Mouse (Mus musculus) layer of hippocampus, adult 18-20 months (tissue): Measurements from ENCODE around the gene Slc35a1. TPM values are rescaled to one million over a fixed set of nuclear protein-coding genes. Genes with fewer than 3 reads are reported as not detected.
A peak's percentile ranks its signal among the peaks of the same experiment; 100 is the strongest.

Experiments
- DNase-seq, 2 experiments: peaks; one replicate each; pipeline ENCODE4 v3.0.0; 2022; ENCODE audit warnings: low spot score in 2 of 2
- total RNA-seq, 2 experiments: library from RNA; stranded (reverse); gene quantifications; 2 replicates each; pipeline ENCODE4 v1.2.3; 2021

Gene Slc35a1
- total RNA-seq, 2 experiments from 2014 or later, result 18.3 to 19.2 TPM

GRCm38 (mm10) chr4:34656101-34656500, 31.1 kb downstream of the Slc35a1 start:
- DNase-seq, result no peak

GRCm38 (mm10) chr4:34653179-34653578, 34.1 kb downstream of the Slc35a1 start:
- no peak for DNase-seq

- DNase-seq, result no peak
These were observed 42.5 kb downstream of the Slc35a1 start for GRCm38 (mm10) chr4:34644779-34645178.

GRCm38 (mm10) chr4:34640731-34641130, 46.5 kb downstream of the Slc35a1 start:
- DNase-seq, result no peak

GRCm38 (mm10) chr4:34639745-34640364, 47.4 kb downstream of the Slc35a1 start:
- DNase-seq, result no peak

DNA sequence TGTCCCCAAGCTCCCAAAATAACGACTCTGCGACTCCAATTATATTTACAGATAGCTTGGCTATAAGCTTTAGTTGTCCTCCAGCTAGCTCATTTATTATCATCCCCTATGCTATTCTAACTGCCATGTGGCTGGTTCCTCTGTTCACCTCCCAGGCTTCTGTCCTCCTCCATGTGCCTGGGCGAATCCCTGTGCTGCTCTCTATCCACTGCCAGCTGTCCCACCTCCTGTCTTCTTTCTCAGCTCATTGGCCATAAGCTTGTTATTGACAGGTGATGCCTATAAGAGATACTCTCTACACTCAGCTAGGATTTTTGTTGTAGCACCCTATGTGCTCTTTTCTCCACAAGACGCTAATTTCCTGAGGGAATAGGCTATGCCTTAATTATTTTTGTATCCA, 49.4 kb downstream of the Slc35a1 start:
- DNase-seq, result peak in 1 of 2 experiments; percentile 61

DNA sequence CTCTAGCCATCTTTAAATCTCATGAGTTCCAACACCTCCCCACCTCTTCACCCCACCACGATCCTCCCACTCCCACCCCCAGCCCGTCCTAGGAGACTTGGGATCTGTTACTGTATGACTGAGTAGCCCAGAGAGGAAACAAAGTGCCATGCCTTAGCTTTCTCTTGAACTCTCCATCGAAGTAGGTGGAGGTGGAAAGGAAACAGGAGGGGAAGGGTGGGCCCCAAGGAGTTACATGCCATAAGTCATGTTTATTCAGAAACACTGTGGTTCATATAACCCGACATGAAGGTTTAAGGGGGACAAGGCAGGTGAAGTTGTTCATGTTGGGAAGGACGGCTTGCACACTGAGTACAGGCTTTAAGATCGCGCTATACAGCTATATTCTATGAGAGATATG, 49.9 kb downstream of the Slc35a1 start:
- DNase-seq, result no peak

GRCm38 (mm10) chr4:34636036-34636435, 51.2 kb downstream of the Slc35a1 start:
- DNase-seq, result no peak

DNA sequence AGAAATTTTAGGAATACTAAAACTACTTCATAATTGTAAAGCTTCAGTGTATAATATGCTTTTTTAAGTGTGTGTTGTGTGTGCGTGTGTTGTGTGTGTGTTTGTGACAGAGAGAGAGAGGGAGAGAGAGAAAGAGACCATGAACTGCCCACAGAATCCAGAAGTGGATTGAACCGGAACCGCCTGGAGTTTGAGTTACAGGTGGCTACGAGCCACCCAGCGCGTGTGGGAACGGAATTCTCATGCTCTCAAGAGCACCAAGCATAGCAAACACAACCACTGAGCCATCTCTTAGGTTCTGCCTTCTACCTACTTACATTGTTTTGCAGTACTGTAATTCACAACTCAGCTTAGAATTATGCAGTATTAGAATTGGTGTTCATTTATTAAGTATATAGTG, 53.1 kb downstream of the Slc35a1 start:
- DNase-seq, result no peak

DNA sequence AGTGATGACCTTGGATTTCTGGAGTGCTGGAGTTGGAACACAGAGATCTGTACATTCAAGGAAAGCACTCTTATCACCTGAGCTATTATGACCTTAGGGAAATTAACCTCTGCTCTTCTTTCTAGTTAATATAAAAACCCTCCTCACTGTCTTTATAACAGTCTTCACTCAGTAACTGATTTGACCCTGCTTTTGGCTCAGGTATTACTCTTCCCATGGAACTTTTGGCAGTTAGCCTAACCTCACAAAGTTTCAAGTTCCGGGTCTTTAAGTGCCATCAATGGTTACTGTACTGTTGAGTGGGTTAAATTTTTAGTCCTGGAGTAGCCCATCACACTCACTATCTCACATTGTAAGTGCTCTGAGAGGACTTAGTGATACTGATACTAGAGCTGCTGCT, 57.3 kb downstream of the Slc35a1 start:
- no peak for DNase-seq

GRCm38 (mm10) chr4:34626401-34626800, 60.8 kb downstream of the Slc35a1 start:
- DNase-seq, result no peak

DNA sequence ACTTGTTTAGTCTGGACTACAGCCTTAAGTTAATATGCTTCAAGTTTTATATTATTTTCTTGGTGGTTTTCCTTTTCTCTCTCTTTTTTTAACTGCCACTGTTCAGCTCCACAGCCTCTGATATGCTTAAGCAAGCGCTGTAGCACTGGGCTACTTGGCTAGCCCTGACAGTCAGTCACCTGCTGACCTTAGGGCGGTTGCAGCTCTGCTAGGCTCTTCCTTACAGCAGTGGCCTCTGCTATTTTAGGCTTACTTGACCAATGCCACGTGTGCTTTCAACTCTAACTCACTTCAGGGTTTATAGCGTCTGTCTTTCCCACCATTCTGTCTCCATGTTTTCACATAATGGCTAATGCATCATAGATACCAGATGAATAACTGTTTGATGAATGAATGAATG, 61.7 kb downstream of the Slc35a1 start:
- DNase-seq, result no peak

DNA sequence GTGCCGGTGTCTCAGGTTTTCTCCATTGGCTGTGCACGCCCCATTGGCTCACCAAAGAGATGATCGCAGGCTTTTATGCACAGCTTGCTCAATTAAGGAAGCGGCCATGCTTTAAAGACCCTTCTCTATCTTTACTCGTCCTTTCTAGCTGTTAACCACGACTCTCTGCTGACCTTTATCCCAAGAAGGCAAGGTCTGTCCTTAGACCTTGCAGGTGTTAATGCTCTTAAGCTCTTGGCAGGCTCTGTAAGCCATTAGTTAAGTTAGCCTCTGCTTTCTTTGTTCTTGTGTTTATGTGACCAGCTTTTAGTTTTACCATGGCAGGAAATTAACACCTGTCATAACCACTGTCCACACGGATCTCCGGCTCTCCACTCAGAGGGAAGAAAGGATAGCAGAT, 71.1 kb downstream of the Slc35a1 start:
- no peak for DNase-seq

DNA sequence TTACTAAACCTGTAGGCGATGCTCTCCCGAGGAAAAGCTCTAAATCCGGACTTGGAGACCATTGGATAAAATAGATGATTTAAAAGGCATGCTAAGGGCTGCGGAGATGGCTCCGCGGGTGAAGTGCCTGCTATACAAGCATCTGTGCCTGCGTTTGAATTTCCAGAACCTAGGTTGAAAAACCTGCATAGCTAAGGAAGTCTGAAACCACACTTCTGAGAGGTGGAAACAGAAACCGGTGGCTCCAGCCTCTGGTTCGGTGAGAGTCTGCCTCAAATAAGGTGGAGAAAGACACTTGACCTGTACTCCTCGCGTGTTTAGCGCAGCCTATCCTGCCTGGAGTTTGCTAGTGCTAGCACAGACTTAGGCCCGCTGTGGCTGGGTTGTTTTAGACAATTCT, 71.9 kb downstream of the Slc35a1 start:
- DNase-seq, result no peak

DNA sequence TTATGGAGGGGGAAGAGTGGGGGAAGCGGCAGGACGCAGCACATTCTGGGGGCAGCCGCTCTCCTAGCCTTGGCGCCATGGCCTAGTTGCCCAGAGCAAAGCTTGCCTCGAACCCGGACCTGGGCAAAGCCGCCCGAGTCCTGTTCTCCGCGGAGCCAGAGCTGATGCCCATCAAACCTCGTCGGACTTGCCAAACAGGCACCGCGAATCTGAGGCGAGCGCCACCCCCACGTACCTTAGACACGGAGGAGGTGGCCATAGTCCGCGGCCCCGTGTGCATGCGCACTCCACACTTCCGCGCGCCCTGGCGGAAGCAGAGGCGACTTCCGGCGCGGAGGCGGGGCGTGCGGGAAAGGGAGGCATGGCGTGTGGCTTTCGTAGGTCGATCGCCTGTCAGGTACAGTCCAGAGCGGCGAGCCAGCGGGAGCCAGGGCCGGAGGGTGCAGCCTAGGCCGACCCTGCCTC, 72.6 kb downstream of the Slc35a1 start, which contains the start of the genes Orc3 and Rars2:
TSS of gene Orc3 (minus strand) at position 315 of the 465 bp plus-strand sequence.
TSS of gene Rars2 (plus strand) at position 328 of the 465 bp plus-strand sequence.
- DNase-seq, result peak; percentile 89 to 95

- no peak for DNase-seq
These were observed 73.6 kb downstream of the Slc35a1 start for GRCm38 (mm10) chr4:34613571-34614145.

Other genes starting within 250 kb of the Slc35a1 start
- 100 to 1,000 TPM; 101 to 103 TPM for gene Akirin2, start 136.5 kb downstream of the Slc35a1 start, total RNA-seq
- 10 to 100 TPM; 48.0 to 49.8 TPM for gene Orc3, start 72.5 kb downstream of the Slc35a1 start, total RNA-seq
- gene Rars2, start 72.5 kb downstream of the Slc35a1 start, total RNA-seq, result 10 to 100 TPM; 26.5 to 27.6 TPM
- 1 to 10 TPM; 1.3 to 1.4 TPM for gene Cfap206, start 42.8 kb upstream of the Slc35a1 start, total RNA-seq
- gene Gm136, start 68.8 kb upstream of the Slc35a1 start, total RNA-seq, result not detected
- gene Smim8, start 91.0 kb upstream of the Slc35a1 start, total RNA-seq, result 10 to 100 TPM; 18.9 to 21.8 TPM
- 10 to 100 TPM; 25.7 to 25.8 TPM for gene Zfp292, start 195.5 kb upstream of the Slc35a1 start, total RNA-seq
- not detected for gene Cga, start 206.3 kb upstream of the Slc35a1 start, total RNA-seq